Mouse (Mus musculus) hindbrain, embryonic 11.5 days (tissue): Measurements from ENCODE around the gene Twf2. TPM values are rescaled to one million over a fixed set of nuclear protein-coding genes. Genes with fewer than 3 reads are reported as not detected.
"Not testable (repeated sequence)": the region's sequence is repeated elsewhere in the genome, so short reads cannot be mapped to it uniquely, and the experiment has no call there.

ENCODE experiments used
- ATAC-seq: fragments of 200-750 bp; cut with Nextera tagmentation; 2 replicates; pipeline ENCODE4 v1.8.0; 2017; ENCODE audit warnings: mild to moderate bottlenecking, moderate TSS enrichment, moderate library complexity; ENCODE audit not compliant: low FRiP score
- DNase-seq: peaks from one replicate; pipeline ENCODE4 v3.0.0-alpha.2; 2015; ENCODE audit warnings: low spot score
- H3K27ac ChIP-seq: fragments of 300-500 bp; sonication (generic); 2 replicates; pipeline ENCODE4 v1.5.1; 2014; ENCODE audit warnings: mild to moderate bottlenecking, low read depth, low read length
- H3K27me3 ChIP-seq: fragments of 300-500 bp; sonication (generic); 2 replicates; pipeline ENCODE4 v1.6.1; 2014; ENCODE audit warnings: mild to moderate bottlenecking, low read length, moderate library complexity, mixed read lengths; ENCODE audit not compliant: control insufficient read depth, insufficient read depth
- H3K36me3 ChIP-seq: fragments of 300-500 bp; sonication (generic); 2 replicates; pipeline ENCODE4 v1.6.1; 2014; ENCODE audit warnings: mild to moderate bottlenecking, low read length, moderate library complexity, mixed read lengths; ENCODE audit not compliant: control insufficient read depth, insufficient read depth
- H3K4me1 ChIP-seq: fragments of 300-500 bp; sonication (generic); replicated peaks from 2 replicates; pipeline ENCODE4 v1.6.1; 2014; ENCODE audit warnings: low read length, mixed read lengths; ENCODE audit not compliant: control insufficient read depth, insufficient read depth
- H3K4me2 ChIP-seq: fragments of 300-500 bp; sonication (generic); replicated peaks from 2 replicates; pipeline ENCODE4 v1.6.1; 2014; ENCODE audit warnings: mild to moderate bottlenecking, low read depth, low read length
- H3K4me3 ChIP-seq: fragments of 300-500 bp; sonication (generic); 2 replicates; pipeline ENCODE4 v1.5.1; 2014; ENCODE audit warnings: low read depth, low read length
- H3K9ac ChIP-seq: fragments of 300-500 bp; sonication (generic); 2 replicates; pipeline ENCODE4 v1.6.1; 2014; ENCODE audit warnings: low read depth, low read length
- H3K9me3 ChIP-seq: fragments of 300-500 bp; sonication (generic); 2 replicates; pipeline ENCODE4 v1.6.1; 2016; ENCODE audit warnings: low read length; ENCODE audit not compliant: control insufficient read depth
- WGBS: fragments of 180-500 bp; shearing (Covaris S2); extraction: QIAGEN DNeasy Blood & Tissue Kit; methylation state at CpG from one replicate; pipeline ENCODE4 v1.1.7; 2014; 5-methylcytosine and 5-hydroxymethylcytosine counted together
- polyA plus RNA-seq: library from polyadenylated mRNA; unstranded; fragments of >200 nt; fragmentation: Nextera tagmentation; extraction: Ambion mirVana; gene quantifications from 2 replicates; pipeline ENCODE4 v1.2.1, GENCODE M21; 2014

Twf2 gene
- polyA plus RNA-seq, 1 experiment from 2014 or later = 59.6 TPM

DNA sequence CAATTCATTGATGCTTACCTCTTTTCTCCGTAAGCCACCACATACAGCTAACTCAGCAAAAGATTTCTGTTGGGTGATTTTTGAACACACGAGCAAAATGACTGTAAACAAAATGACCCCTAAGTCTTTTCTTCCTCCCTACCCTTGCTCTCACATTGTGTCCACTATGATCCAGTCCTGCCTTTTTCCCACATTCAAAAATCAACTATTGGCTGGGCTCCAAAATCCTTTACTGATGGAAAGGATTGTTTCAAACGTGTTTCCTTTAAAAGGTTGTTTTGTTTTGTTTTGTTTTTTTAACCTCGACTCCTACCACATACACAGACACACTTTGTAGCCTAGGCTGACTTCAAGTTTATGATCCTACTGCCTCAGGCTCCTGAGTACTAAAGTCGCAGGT lies 42.5 kb upstream of the Twf2 start:
- ATAC-seq (no peak), DNase-seq (no peak)
- peak overlapping the region; percentile 60; the same call in 1 of the 2 replicates for H3K9ac ChIP-seq
- H3K36me3 ChIP-seq = no peaks in the 10 kb centered on the region
- no peaks in the 10 kb centered on the region for H3K27me3 ChIP-seq
- H3K27ac ChIP-seq = no peak overlapping the region
- no peaks in the 10 kb centered on the region for H3K4me1 ChIP-seq
- H3K4me3 ChIP-seq = peak overlapping the region; percentile 46
- WGBS = 44% methylated on average over 5 of the region's 5 CpGs
- peak overlapping the region; percentile 50 for H3K4me2 ChIP-seq
- H3K9me3 ChIP-seq = no peaks in the 10 kb centered on the region

DNA sequence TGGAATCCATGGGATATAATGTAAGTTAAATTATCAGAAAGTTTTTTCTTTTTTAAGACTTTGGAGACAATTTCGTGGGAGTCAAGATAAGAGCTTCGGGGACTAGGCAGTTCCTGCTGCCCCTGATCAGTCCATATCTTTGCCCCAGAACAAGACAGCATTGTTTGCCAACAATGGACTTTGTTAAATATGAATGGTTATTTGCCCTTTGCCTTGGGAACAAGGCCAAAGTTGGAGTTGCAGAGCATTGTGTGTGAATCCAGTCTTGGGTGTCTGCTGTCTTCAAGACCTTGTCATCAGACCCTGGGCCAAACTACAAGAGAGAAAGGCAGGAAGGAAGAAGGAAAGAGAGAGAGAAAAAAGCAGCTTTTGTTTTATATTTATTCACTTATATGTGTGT lies 36.2 kb upstream of the Twf2 start:
- H3K4me2 ChIP-seq = no peak overlapping the region
- ATAC-seq = no peak

DNA sequence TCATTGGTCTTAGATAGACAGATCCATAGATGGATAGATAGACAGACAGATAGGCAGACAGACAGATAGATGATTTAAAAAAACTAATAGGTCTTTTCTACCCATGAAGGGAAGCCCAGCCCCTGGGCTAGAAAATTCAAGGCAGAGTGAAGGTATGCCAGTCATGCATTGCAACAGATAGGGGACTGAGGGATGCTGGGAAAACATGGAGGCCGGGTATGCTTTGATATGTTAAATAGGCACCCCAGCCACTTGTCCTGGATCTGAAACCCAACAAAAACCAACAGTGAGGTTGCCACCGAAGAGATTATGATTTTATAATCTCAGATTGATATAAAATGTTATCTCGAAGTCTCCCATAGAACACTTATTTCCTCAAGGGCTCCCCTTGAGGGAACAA lies 35.7 kb upstream of the Twf2 start:
- Histone ChIP-seq H3K4me1 (no peaks in the 10 kb centered on the region), H3K36me3 (no peaks in the 10 kb centered on the region), H3K9ac (no peak overlapping the region), H3K27ac (no peak overlapping the region), H3K9me3 (no peaks in the 10 kb centered on the region), H3K27me3 (no peaks in the 10 kb centered on the region), H3K4me3 (no peak overlapping the region), H3K4me2 (no peak overlapping the region)
- WGBS = 80% methylated on average over 3 of the region's 3 CpGs
- DNase-seq (no peak), ATAC-seq (no peak)

More for the DNA sequence above, 36.2 kb upstream of the Twf2 start:
- no peak for DNase-seq
- Histone ChIP-seq H3K9me3 (no peaks in the 10 kb centered on the region), H3K4me1 (no peaks in the 10 kb centered on the region), H3K9ac (no peak overlapping the region), H3K27me3 (no peaks in the 10 kb centered on the region), H3K36me3 (no peaks in the 10 kb centered on the region), H3K4me3 (no peak overlapping the region), H3K27ac (no peak overlapping the region)
- WGBS = 68% methylated on average over 2 of the region's 2 CpGs

DNA sequence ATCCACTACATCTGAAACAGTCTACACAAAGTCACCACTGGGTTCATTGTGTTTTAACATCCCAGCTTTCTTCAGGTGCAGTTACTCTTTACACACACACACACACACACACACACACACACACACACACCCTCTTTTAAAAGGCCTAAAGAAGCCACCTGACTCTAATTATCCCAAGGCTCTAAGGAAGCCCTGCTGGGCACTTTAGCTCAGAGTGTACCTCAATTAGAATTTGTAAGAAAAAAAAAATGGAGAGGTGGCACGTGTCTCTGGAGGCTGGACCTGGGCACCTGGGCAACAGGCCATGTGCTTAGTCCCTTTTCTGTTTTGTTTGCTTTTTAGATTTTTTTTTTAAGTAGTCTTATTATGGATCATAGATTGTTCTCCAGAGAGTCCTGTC lies 35.2 kb upstream of the Twf2 start:
- H3K4me3 ChIP-seq = no peak overlapping the region
- H3K27ac ChIP-seq = no peak overlapping the region
- no peak overlapping the region for H3K9ac ChIP-seq
- no peaks in the 10 kb centered on the region for H3K4me1 ChIP-seq
- no peaks in the 10 kb centered on the region for H3K9me3 ChIP-seq
- H3K4me2 ChIP-seq = no peak overlapping the region
- ATAC-seq = no peak
- 43% methylated on average over 1 of the region's 1 CpGs for WGBS
- H3K36me3 ChIP-seq = no peaks in the 10 kb centered on the region
- DNase-seq = no peak
- no peaks in the 10 kb centered on the region for H3K27me3 ChIP-seq

DNA sequence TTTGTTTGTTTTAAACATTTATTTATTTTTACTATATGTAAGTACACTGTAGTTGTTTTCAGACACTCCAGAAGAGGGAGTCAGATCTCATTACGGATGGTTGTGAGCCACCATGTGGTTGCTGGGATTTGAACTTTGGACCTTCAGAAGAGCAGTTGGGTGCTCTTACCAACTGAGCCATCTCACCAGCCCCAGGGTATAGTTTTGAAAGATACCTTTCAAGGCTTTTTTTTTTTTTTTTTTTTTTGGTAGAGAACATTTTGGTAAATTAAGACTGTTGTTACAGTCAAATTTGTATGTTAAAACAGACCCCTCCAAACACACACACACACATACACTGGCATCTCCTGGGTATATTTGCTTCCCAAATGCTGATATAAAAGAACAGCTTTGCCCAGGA lies 33.9 kb upstream of the Twf2 start:
- not testable (repeated sequence) for H3K27ac ChIP-seq, H3K27me3 ChIP-seq, H3K4me3 ChIP-seq, H3K36me3 ChIP-seq, H3K9me3 ChIP-seq, H3K4me2 ChIP-seq, DNase-seq, H3K4me1 ChIP-seq, ATAC-seq, H3K9ac ChIP-seq
- WGBS = 78% methylated on average over 1 of the region's 1 CpGs

DNA sequence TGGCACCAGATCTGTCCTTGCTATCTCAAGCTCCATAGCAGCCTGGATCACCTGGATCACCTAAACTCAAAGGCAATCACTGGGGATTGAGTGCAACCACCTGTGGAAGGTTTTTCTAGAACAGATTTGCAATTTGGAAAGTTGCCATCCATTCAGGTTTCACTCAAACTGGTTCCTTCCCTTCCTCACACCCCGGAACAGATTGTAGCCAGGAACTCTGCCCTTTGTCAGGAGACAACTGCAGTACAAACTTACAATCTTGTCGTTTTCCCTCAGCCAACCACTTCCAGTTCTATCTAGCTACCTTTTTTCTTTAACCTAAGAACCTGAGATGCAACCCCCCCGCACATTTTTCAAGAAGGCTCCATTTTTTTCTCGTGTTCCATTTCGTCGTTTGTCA lies 33.0 kb upstream of the Twf2 start:
- H3K4me2 ChIP-seq = no peak overlapping the region
- H3K36me3 ChIP-seq = no peaks in the 10 kb centered on the region
- no peaks in the 10 kb centered on the region for H3K27me3 ChIP-seq
- 33% methylated on average over 6 of the region's 6 CpGs for WGBS
- no peak overlapping the region for H3K9ac ChIP-seq
- ATAC-seq (no peak), DNase-seq (no peak)
- H3K4me3 ChIP-seq = no peak overlapping the region
- no peaks in the 10 kb centered on the region; the same call in 1 of the 2 replicates for H3K4me1 ChIP-seq
- H3K9me3 ChIP-seq = no peaks in the 10 kb centered on the region
- H3K27ac ChIP-seq = no peak overlapping the region

DNA sequence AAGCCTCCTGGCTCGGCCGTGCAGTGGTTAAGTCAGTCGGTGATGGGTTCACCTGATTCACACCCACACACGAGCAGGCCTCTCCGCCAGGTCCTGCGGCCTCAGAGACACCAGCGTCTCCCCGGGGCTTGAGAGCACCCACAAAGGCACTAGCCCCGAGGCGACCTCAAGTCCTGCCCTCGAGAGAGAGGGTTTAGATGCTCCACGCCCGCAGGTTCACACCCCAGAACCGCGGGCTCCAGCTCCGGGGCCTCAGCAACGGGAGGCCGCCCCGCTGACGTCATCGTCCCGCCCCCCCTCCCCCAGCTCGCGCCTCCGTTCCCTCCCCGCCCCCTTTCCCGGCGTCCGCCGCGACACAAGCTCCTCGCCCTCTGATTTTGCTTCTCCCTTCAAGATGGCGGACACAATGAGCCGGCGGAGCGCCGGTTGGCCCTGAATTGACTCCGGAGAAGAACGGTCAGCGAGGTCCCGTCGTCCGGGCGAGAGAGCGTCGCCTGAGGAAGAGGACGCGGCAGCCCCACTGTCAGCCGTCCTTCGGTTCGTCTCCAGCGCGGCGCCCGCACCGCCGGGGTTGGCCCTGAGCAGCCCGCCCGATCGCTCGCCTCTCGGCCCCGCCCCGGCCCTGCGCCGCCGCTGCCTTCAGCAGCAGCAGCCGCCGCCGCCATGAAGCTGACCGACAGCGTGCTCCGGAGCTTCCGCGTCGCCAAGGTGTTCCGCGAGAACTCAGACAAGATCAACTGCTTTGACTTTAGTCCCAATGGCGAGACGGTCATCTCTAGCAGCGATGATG lies 32.2 kb upstream of the Twf2 start, which contains the start of gene Wdr82:
Gene Wdr82 (plus strand): TSS at position 373 of the 790 bp plus-strand sequence.
- H3K9ac ChIP-seq = peak within 1 kb of the TSS; percentile 97
- peak within 1 kb of the TSS; percentile 97 for H3K4me3 ChIP-seq
- H3K9me3 ChIP-seq = no peaks in the 10 kb centered on the region
- no peaks in the 10 kb centered on the region for H3K36me3 ChIP-seq
- H3K4me1 ChIP-seq = no peaks in the 10 kb centered on the region; the same call in 1 of the 2 replicates
- H3K27me3 ChIP-seq = no peaks in the 10 kb centered on the region
- H3K4me2 ChIP-seq = peak within 1 kb of the TSS; percentile 87
- peak; percentile 90 for ATAC-seq
- WGBS = under 1% methylated on average over 49 of the region's 81 CpGs
- peak within 1 kb of the TSS; percentile 94 for H3K27ac ChIP-seq
- peak; percentile 92 for DNase-seq

DNA sequence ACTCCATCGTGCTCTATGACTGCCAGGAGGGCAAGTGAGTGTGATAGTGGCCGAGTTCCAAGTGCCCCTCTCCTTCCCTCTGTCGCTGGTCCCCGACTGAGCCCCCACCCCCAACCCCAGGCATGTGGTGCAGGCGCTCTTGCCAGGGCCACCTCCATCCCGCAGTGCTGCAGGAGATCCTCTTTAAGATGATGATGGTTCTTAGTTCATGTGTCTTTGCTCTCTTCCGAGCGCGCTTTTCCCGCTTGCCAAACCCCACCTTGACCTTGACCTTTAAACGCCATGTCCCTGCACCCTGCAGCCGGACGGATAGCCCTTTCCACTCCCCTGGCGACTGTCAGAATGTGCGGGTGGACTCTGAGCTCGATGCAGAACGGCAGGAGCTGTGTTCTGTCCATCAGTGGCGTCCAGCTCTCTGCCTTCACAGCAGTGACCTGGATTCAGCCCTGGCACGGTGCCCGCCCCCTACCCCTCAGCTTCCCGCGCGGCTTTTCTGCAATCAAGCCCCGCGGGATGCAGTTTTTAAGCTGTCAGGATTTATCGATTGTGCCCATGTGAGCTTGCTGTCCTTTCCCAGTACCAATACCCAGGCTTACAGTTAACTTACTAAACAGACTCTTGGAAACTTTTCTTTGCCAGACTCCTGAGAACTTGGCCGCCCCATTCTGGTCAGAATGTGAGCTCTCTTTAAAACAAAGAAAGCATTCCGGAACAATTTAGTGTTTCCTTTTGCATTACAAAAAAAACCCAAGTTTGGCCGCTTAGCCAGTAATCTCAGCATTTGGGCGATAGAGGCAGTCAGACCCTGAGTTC lies 31.4 kb upstream of the Twf2 start:
- peak overlapping the region; percentile 97 for H3K4me3 ChIP-seq
- DNase-seq = peak; percentile 63
- WGBS = 1% methylated on average over 30 of the region's 30 CpGs

More for the DNA sequence above, 31.4 kb upstream of the Twf2 start:
- peak; percentile 74 for ATAC-seq
- peak overlapping the region; percentile 94 for H3K27ac ChIP-seq
- no peaks in the 10 kb centered on the region; the same call in 1 of the 2 replicates for H3K4me1 ChIP-seq
- H3K4me2 ChIP-seq = peak overlapping the region; percentile 87
- no peaks in the 10 kb centered on the region for H3K36me3 ChIP-seq
- no peaks in the 10 kb centered on the region for H3K9me3 ChIP-seq
- H3K27me3 ChIP-seq = no peaks in the 10 kb centered on the region
- H3K9ac ChIP-seq = peak overlapping the region; percentile 97
